Mouse (Mus musculus): ENCODE results near the gene Ccdc66. TPM values are rescaled to one million over a fixed set of nuclear protein-coding genes. Genes with fewer than 3 reads are reported as not detected.
A peak's percentile ranks its signal among the peaks of the same experiment; 100 is the strongest.

The Ccdc66 gene
- total and polyA plus RNA-seq, 2 experiments from 2014 or later, result 4.8 to 7.1 TPM

- Histone ChIP-seq H3K4me2 (ENCODE audit: low read depth, low read length) (no peak overlapping the region), H3K4me1 (ENCODE audit: control insufficient read depth, insufficient read depth) (no peaks in the 10 kb centered on the region), H3K4me3 (ENCODE audit: low read depth, low read length) (no peak overlapping the region), H3K9ac (replicated peaks; ENCODE audit: low read depth, low read length) (no peak overlapping the region), H3K27ac (ENCODE audit: low read depth) (no peak overlapping the region), H3K27me3 (ENCODE audit: control insufficient read depth, insufficient read depth, low read length) (no peaks in the 10 kb centered on the region), H3K9me3 (replicated peaks; ENCODE audit: control insufficient read depth, low read length) (no peaks in the 10 kb centered on the region), H3K36me3 (replicated peaks; ENCODE audit: control insufficient read depth, insufficient read depth, low read length) (peaks cover 38% of the 10 kb centered on the region)
- 84% methylated on average over 4 of the region's 4 CpGs for WGBS
- ATAC-seq (ENCODE audit: insufficient read depth, low read depth), result no peak
- no peak for DNase-seq (ENCODE audit: low spot score)
- TF ChIP-seq CTCF (IDR thresholded peaks at IDR 0.05; ENCODE audit: low read depth) (no peak), EP300 (IDR thresholded peaks at IDR 0.05; ENCODE audit: low read depth) (no peak)
Measured at GRCm38 (mm10) chr14:27501096-27501495, 7.2 kb downstream of the Ccdc66 start.

- no peak overlapping the region for H3K4me3 ChIP-seq (ENCODE audit: low read depth, low read length)
- no peak overlapping the region for H3K4me2 ChIP-seq (ENCODE audit: low read depth, low read length)
- H3K27ac ChIP-seq (ENCODE audit: low read depth), result no peak overlapping the region
- no peak for ATAC-seq (ENCODE audit: insufficient read depth, low read depth)
- peaks cover 90% of the 10 kb centered on the region for H3K36me3 ChIP-seq (replicated peaks; ENCODE audit: control insufficient read depth, insufficient read depth, low read length)
- 93% methylated on average over 4 of the region's 4 CpGs for WGBS
- TF ChIP-seq EP300 (IDR thresholded peaks at IDR 0.05; ENCODE audit: low read depth), result no peak
- H3K9ac ChIP-seq (replicated peaks; ENCODE audit: low read depth, low read length), result no peak overlapping the region
- H3K27me3 ChIP-seq (ENCODE audit: control insufficient read depth, insufficient read depth, low read length), result no peaks in the 10 kb centered on the region
- no peaks in the 10 kb centered on the region for H3K9me3 ChIP-seq (replicated peaks; ENCODE audit: control insufficient read depth, low read length)
- no peaks in the 10 kb centered on the region for H3K4me1 ChIP-seq (ENCODE audit: control insufficient read depth, insufficient read depth)
- no peak for DNase-seq (ENCODE audit: low spot score)
Measured at GRCm38 (mm10) chr14:27493516-27493915, 14.7 kb downstream of the Ccdc66 start.

- Histone ChIP-seq H3K27me3 (ENCODE audit: control insufficient read depth, insufficient read depth, low read length) (no peaks in the 10 kb centered on the region), H3K4me2 (ENCODE audit: low read depth, low read length) (no peak overlapping the region), H3K36me3 (replicated peaks; ENCODE audit: control insufficient read depth, insufficient read depth, low read length) (peaks cover 81% of the 10 kb centered on the region), H3K9me3 (replicated peaks; ENCODE audit: control insufficient read depth, low read length) (no peaks in the 10 kb centered on the region), H3K4me1 (ENCODE audit: control insufficient read depth, insufficient read depth) (no peaks in the 10 kb centered on the region), H3K27ac (ENCODE audit: low read depth) (no peak overlapping the region), H3K9ac (replicated peaks; ENCODE audit: low read depth, low read length) (no peak overlapping the region), H3K4me3 (ENCODE audit: low read depth, low read length) (no peak overlapping the region)
- DNase-seq (ENCODE audit: low spot score) (no peak), ATAC-seq (ENCODE audit: insufficient read depth, low read depth) (no peak)
- WGBS, result 90% methylated on average over 5 of the region's 5 CpGs
- no peak for TF ChIP-seq EP300 (IDR thresholded peaks at IDR 0.05; ENCODE audit: low read depth)
- TF ChIP-seq CTCF (IDR thresholded peaks at IDR 0.05; ENCODE audit: low read depth), result no peak
Measured at GRCm38 (mm10) chr14:27491399-27491798, 16.9 kb downstream of the Ccdc66 start.

- TF ChIP-seq CTCF (IDR thresholded peaks at IDR 0.05; ENCODE audit: low read depth) (no peak), EP300 (IDR thresholded peaks at IDR 0.05; ENCODE audit: low read depth) (no peak)
- WGBS, result 58% methylated on average over 4 of the region's 4 CpGs
- peaks cover 45% of the 10 kb centered on the region for H3K36me3 ChIP-seq (replicated peaks; ENCODE audit: control insufficient read depth, insufficient read depth, low read length)
- H3K27ac ChIP-seq (ENCODE audit: low read depth), result no peak overlapping the region
- no peak overlapping the region for H3K4me3 ChIP-seq (ENCODE audit: low read depth, low read length)
- DNase-seq (ENCODE audit: low spot score), result no peak
- no peaks in the 10 kb centered on the region for H3K9me3 ChIP-seq (replicated peaks; ENCODE audit: control insufficient read depth, low read length)
- no peak overlapping the region for H3K9ac ChIP-seq (replicated peaks; ENCODE audit: low read depth, low read length)
- no peak for ATAC-seq (ENCODE audit: insufficient read depth, low read depth)
- no peaks in the 10 kb centered on the region for H3K27me3 ChIP-seq (ENCODE audit: control insufficient read depth, insufficient read depth, low read length)
- no peaks in the 10 kb centered on the region for H3K4me1 ChIP-seq (ENCODE audit: control insufficient read depth, insufficient read depth)
- no peak overlapping the region for H3K4me2 ChIP-seq (ENCODE audit: low read depth, low read length)
Measured at GRCm38 (mm10) chr14:27446963-27447362, 61.3 kb downstream of the Ccdc66 start.

- WGBS, result 83% methylated on average over 2 of the region's 2 CpGs
Measured at GRCm38 (mm10) chr14:27444851-27445281, 63.4 kb downstream of the Ccdc66 start.

GRCm38 (mm10) chr14:27440921-27441320 is 67.3 kb downstream of the Ccdc66 start:
- H3K27ac ChIP-seq (ENCODE audit: low read depth), result no peak overlapping the region
- H3K4me3 ChIP-seq (ENCODE audit: low read depth, low read length), result no peak overlapping the region
- H3K36me3 ChIP-seq (replicated peaks; ENCODE audit: control insufficient read depth, insufficient read depth, low read length), result peaks cover 41% of the 10 kb centered on the region
- ATAC-seq (ENCODE audit: insufficient read depth, low read depth) (no peak), DNase-seq (ENCODE audit: low spot score) (no peak)
- H3K9ac ChIP-seq (replicated peaks; ENCODE audit: low read depth, low read length), result no peak overlapping the region
- no peaks in the 10 kb centered on the region for H3K9me3 ChIP-seq (replicated peaks; ENCODE audit: control insufficient read depth, low read length)
- TF ChIP-seq EP300 (IDR thresholded peaks at IDR 0.05; ENCODE audit: low read depth) (no peak), CTCF (IDR thresholded peaks at IDR 0.05; ENCODE audit: low read depth) (0 out of 2 replicates have a peak, but pooled peaks have one; percentile 19)
- no peaks in the 10 kb centered on the region for H3K27me3 ChIP-seq (ENCODE audit: control insufficient read depth, insufficient read depth, low read length)
- no peaks in the 10 kb centered on the region for H3K4me1 ChIP-seq (ENCODE audit: control insufficient read depth, insufficient read depth)
- H3K4me2 ChIP-seq (ENCODE audit: low read depth, low read length), result no peak overlapping the region

More at GRCm38 (mm10) chr14:27444851-27445281, 63.4 kb downstream of the Ccdc66 start:
- Histone ChIP-seq H3K27ac (ENCODE audit: low read depth) (no peak overlapping the region), H3K27me3 (ENCODE audit: control insufficient read depth, insufficient read depth, low read length) (no peaks in the 10 kb centered on the region), H3K36me3 (replicated peaks; ENCODE audit: control insufficient read depth, insufficient read depth, low read length) (peaks cover 56% of the 10 kb centered on the region), H3K9me3 (replicated peaks; ENCODE audit: control insufficient read depth, low read length) (no peaks in the 10 kb centered on the region), H3K9ac (replicated peaks; ENCODE audit: low read depth, low read length) (no peak overlapping the region), H3K4me3 (ENCODE audit: low read depth, low read length) (no peak overlapping the region), H3K4me2 (ENCODE audit: low read depth, low read length) (no peak overlapping the region), H3K4me1 (ENCODE audit: control insufficient read depth, insufficient read depth) (no peaks in the 10 kb centered on the region)
- TF ChIP-seq EP300 (IDR thresholded peaks at IDR 0.05; ENCODE audit: low read depth) (no peak), CTCF (IDR thresholded peaks at IDR 0.05; ENCODE audit: low read depth) (no peak)
- DNase-seq (ENCODE audit: low spot score) (no peak), ATAC-seq (ENCODE audit: insufficient read depth, low read depth) (no peak)
